9 mouse cellular contexts compared by ENCODE assay signal in the genomic region with DNA sequence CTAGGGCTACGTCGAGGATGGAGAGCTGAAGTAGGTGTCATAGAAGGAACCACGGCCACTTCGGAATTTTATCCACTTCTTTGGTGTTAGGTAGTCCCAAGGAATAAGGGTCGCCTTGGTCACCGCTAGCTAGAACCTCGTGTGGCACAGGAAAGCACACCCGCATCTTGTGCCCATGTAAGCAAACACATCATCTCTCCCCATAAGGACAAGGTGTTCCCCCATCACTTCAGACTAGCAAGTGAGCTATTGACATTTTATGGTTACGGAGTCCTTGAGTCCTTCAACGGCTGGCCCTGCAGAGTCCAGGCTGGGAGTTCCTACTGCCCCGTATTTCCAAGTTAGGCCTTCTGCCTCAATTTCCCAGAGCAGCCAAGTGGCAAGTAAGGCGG. TPM values are rescaled to one million over a fixed set of nuclear protein-coding genes. Genes with fewer than 3 reads are reported as not detected.
DNase-seq lines count a peak whose midpoint lies in the region; ATAC-seq and TF ChIP-seq lines count a peak whose summit lies in the region.
"Had no signal": no experiment of that assay in that cellular context is flagged by ENCODE, and none has a peak within 500 bp of the region (broad histone marks: within the 10 kb centered on the region; RNA-seq: fewer than 3 reads in every experiment).

No protein-coding gene starts in this region.

- peak overlapping the region; percentile 61 for H3K4me2 ChIP-seq in lung, embryonic 16.5 days (ENCODE audit: low read depth, low read length)
- H3K4me2 ChIP-seq in limb, embryonic 13.5 days (replicated peaks): peak overlapping the region; percentile 77
- H3K4me2 ChIP-seq in stomach, embryonic 14.5 days (replicated peaks; ENCODE audit: low read depth, low read length): peak overlapping the region; percentile 76

- no peak for ATAC-seq in lung, embryonic 16.5 days (ENCODE audit: low read depth)
- no peak for ATAC-seq in limb, embryonic 13.5 days (ENCODE audit: low FRiP score, low read depth)
- ATAC-seq in stomach, embryonic 14.5 days (ENCODE audit: insufficient number of reproducible peaks, insufficient read depth, low FRiP score, low read depth): no peak

- H3K36me3 ChIP-seq in lung, embryonic 16.5 days (ENCODE audit: control insufficient read depth, insufficient read depth, low read length): peaks cover 2% of the 10 kb centered on the region; the same call in 1 of the 2 replicates
- peaks cover 8% of the 10 kb centered on the region for H3K36me3 ChIP-seq in limb, embryonic 13.5 days
- peaks cover 11% of the 10 kb centered on the region; the same call in 1 of the 2 replicates for H3K36me3 ChIP-seq in stomach, embryonic 14.5 days (ENCODE audit: control insufficient read depth, insufficient read depth, low read length)

- peak overlapping the region; percentile 86 for H3K9ac ChIP-seq in lung, embryonic 16.5 days (ENCODE audit: low read length)
- H3K9ac ChIP-seq in limb, embryonic 13.5 days: 0 out of 2 replicates have a peak overlapping the region, but pooled peaks have one; percentile 78
- H3K9ac ChIP-seq in stomach, embryonic 14.5 days (replicated peaks; ENCODE audit: low read depth, low read length): no peak overlapping the region

- TF ChIP-seq CTCF in embryonic fibroblast, embryonic 13.5 days (IDR thresholded peaks at IDR 0.05; ENCODE audit: borderline replicate concordance, insufficient read depth, low read length): no peak

- H3K27me3 ChIP-seq in lung, embryonic 16.5 days (ENCODE audit: control insufficient read depth, insufficient read depth, low read depth, low read length): no peaks in the 10 kb centered on the region
- H3K27me3 ChIP-seq in limb, embryonic 13.5 days: peaks cover 10% of the 10 kb centered on the region
- H3K27me3 ChIP-seq in stomach, embryonic 14.5 days (ENCODE audit: control insufficient read depth, insufficient read depth, low read length): no peaks in the 10 kb centered on the region

- H3K4me3 ChIP-seq in lung, embryonic 16.5 days (ENCODE audit: low read length): peak overlapping the region; percentile 83
- H3K4me3 ChIP-seq in embryonic fibroblast, embryonic 13.5 days (ENCODE audit: insufficient read depth, low read length): no peak overlapping the region
- H3K4me3 ChIP-seq in limb, embryonic 13.5 days: peak overlapping the region; percentile 79
- H3K4me3 ChIP-seq in stomach, embryonic 14.5 days (ENCODE audit: low read depth, low read length): peak overlapping the region; percentile 86; the same call in 1 of the 2 replicates

- H3K27ac ChIP-seq in lung, embryonic 16.5 days (ENCODE audit: low read length): peak overlapping the region; percentile 41
- H3K27ac ChIP-seq in embryonic fibroblast, embryonic 13.5 days (ENCODE audit: insufficient read depth, low read length): peak overlapping the region; percentile 20; the same call in 1 of the 2 replicates
- H3K27ac ChIP-seq in limb, embryonic 13.5 days: no peak overlapping the region
- H3K27ac ChIP-seq in stomach, embryonic 14.5 days (ENCODE audit: low read length): no peak overlapping the region

- 47% methylated on average over 12 of the region's 12 CpGs for WGBS in lung, embryonic 16.5 days
- 49% methylated on average over 12 of the region's 12 CpGs for WGBS in limb, embryonic 13.5 days
- WGBS in stomach, embryonic 14.5 days: 48% methylated on average over 12 of the region's 12 CpGs

- H3K4me1 ChIP-seq in lung, embryonic 16.5 days (replicated peaks; ENCODE audit: control insufficient read depth, insufficient read depth, low read length): peaks cover 19% of the 10 kb centered on the region
- peaks cover 6% of the 10 kb centered on the region; the same call in 1 of the 2 replicates for H3K4me1 ChIP-seq in embryonic fibroblast, embryonic 13.5 days (ENCODE audit: control insufficient read depth, insufficient read depth, low read length)
- H3K4me1 ChIP-seq in limb, embryonic 13.5 days: peaks cover 23% of the 10 kb centered on the region
- peaks cover 10% of the 10 kb centered on the region; the same call in 1 of the 2 replicates for H3K4me1 ChIP-seq in stomach, embryonic 14.5 days (ENCODE audit: control insufficient read depth, insufficient read depth, low read length)

- no peak for TF ChIP-seq POLR2A in embryonic fibroblast, embryonic 13.5 days (IDR thresholded peaks at IDR 0.05; ENCODE audit: low read depth, low read length)

- no peak for DNase-seq in lung, postnatal 25 days (ENCODE audit: low spot score)
- DNase-seq in urinary bladder, postnatal 14 days (ENCODE audit: low spot score): no peak
- DNase-seq in adrenal gland, postnatal 25 days: no peak
- DNase-seq in urinary bladder, adult 2 months (ENCODE audit: low spot score): no peak

- no peaks in the 10 kb centered on the region for H3K9me3 ChIP-seq in lung, embryonic 16.5 days (ENCODE audit: control insufficient read depth, low read length)
- H3K9me3 ChIP-seq in limb, embryonic 13.5 days: no peaks in the 10 kb centered on the region
- H3K9me3 ChIP-seq in stomach, embryonic 14.5 days (ENCODE audit: control insufficient read depth, low read depth, low read length): no peaks in the 10 kb centered on the region

RNA-seq across cellular contexts. Expression of gene Irf1, which starts 0.6 kb away (rescaled TPM):
- 29.7 and 33.9 TPM in 2 replicates for polyA plus RNA-seq in lung, embryonic 16.5 days (2015; fragmentation: Nextera tagmentation; extraction: Ambion mirVana)
- polyA plus RNA-seq in embryonic fibroblast, embryonic 13.5 days (2011; ENCODE audit: insufficient read length, low read depth, missing spikeins): 19.7 and 35.1 TPM in 2 replicates
- 9.7 and 10.1 TPM in 2 replicates for polyA plus RNA-seq in limb, embryonic 13.5 days (2015; fragmentation: Nextera tagmentation; extraction: Ambion mirVana)
- 19.3 and 21.6 TPM in 2 replicates for polyA plus RNA-seq in stomach, embryonic 14.5 days (2014; fragmentation: Nextera tagmentation; extraction: Ambion mirVana)
- 30.4 and 33.8 TPM in 2 replicates for total RNA-seq in adrenal gland, postnatal 25 days (2021)
- 71.6 and 89.5 TPM in 2 replicates for polyA plus RNA-seq in urinary bladder, adult 2 months (2012; rRNA removed)

RNA-seq across cellular contexts. Expression of gene Gm17334, which starts 3.8 kb away (rescaled TPM):
- 0.24 and 0.39 TPM in 2 replicates for polyA plus RNA-seq in lung, embryonic 16.5 days (2015; fragmentation: Nextera tagmentation; extraction: Ambion mirVana)
- polyA plus RNA-seq in embryonic fibroblast, embryonic 13.5 days (2011; ENCODE audit: insufficient read length, low read depth, missing spikeins): not detected in 2 replicates
- 0.22 TPM in 1 of 2 replicates, not detected in the other for polyA plus RNA-seq in limb, embryonic 13.5 days (2015; fragmentation: Nextera tagmentation; extraction: Ambion mirVana)
- polyA plus RNA-seq in stomach, embryonic 14.5 days (2014; fragmentation: Nextera tagmentation; extraction: Ambion mirVana): 0.46 TPM in 1 of 2 replicates, not detected in the other
- 1.9 TPM in 1 of 2 replicates, not detected in the other for total RNA-seq in adrenal gland, postnatal 25 days (2021)
- 1.8 and 2.3 TPM in 2 replicates for polyA plus RNA-seq in urinary bladder, adult 2 months (2012; rRNA removed)

RNA-seq across cellular contexts. Expression of gene Il5, which starts 48.6 kb away (rescaled TPM):
- polyA plus RNA-seq in lung, embryonic 16.5 days (2015; fragmentation: Nextera tagmentation; extraction: Ambion mirVana): not detected in 2 replicates
- not detected in 2 replicates for polyA plus RNA-seq in embryonic fibroblast, embryonic 13.5 days (2011; ENCODE audit: insufficient read length, low read depth, missing spikeins)
- not detected in 2 replicates for polyA plus RNA-seq in limb, embryonic 13.5 days (2015; fragmentation: Nextera tagmentation; extraction: Ambion mirVana)
- not detected in 2 replicates for polyA plus RNA-seq in stomach, embryonic 14.5 days (2014; fragmentation: Nextera tagmentation; extraction: Ambion mirVana)
- not detected in 2 replicates for total RNA-seq in adrenal gland, postnatal 25 days (2021)
- 0.12 and 0.21 TPM in 2 replicates for polyA plus RNA-seq in urinary bladder, adult 2 months (2012; rRNA removed)
- polyA plus RNA-seq: gonadal fat pad, adult 2 months had no signal

Comparison
In these comparisons a context has a peak if more than half of its experiments do, and no peak if none do; other contexts are left out.
1. H3K27ac ChIP-seq: peak in lung, embryonic 16.5 days (single experiment) and embryonic fibroblast, embryonic 13.5 days (single experiment); none in limb, embryonic 13.5 days (single experiment) and stomach, embryonic 14.5 days (single experiment).
2. Peak in every context shown above with its lines, with median percentiles within 50 percentile points of each other: H3K4me2 ChIP-seq.